8 mouse cellular contexts compared by ENCODE assay signal in the genomic region with DNA sequence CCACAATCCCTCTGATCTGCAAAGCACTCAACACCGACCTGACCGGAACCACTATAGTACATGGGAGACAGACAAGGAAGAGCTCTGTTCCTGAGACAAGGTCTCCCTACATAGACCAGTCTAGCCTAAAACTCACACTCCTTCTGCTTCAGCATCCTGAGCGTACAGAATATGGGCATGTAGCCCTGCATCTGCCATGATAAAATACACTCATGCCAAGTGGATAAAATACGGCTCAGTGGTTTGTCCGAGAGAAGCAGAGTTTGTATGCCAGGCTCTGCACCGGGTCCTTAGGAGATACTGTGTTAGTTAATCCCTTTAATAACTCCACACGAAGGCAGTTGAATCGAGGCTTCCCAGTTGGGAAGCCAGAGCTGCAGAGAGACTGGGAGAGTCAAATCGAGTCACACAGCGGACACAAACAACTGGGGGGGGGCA. TPM values are rescaled to one million over a fixed set of nuclear protein-coding genes. Genes with fewer than 3 reads are reported as not detected.
DNase-seq lines count a peak whose midpoint lies in the region; ATAC-seq and TF ChIP-seq lines count a peak whose summit lies in the region.

No protein-coding gene starts in this region.

- H3K4me2 ChIP-seq in kidney, postnatal 0 days (ENCODE audit: low read length): peak overlapping the region; percentile 49; the same call in 1 of the 2 replicates
- peak overlapping the region; percentile 42; the same call in 1 of the 2 replicates for H3K4me2 ChIP-seq in hindbrain, embryonic 15.5 days
- H3K4me2 ChIP-seq in midbrain, postnatal 0 days (ENCODE audit: low read depth, low read length, poor library complexity, severe bottlenecking): no peak overlapping the region; the same call in 1 of the 2 replicates

- H3K9me3 ChIP-seq in kidney, postnatal 0 days (replicated peaks; ENCODE audit: low read length): no peaks in the 10 kb centered on the region
- no peaks in the 10 kb centered on the region for H3K9me3 ChIP-seq in forebrain, embryonic 10.5 days
- H3K9me3 ChIP-seq in hindbrain, embryonic 15.5 days: no peaks in the 10 kb centered on the region
- no peaks in the 10 kb centered on the region for H3K9me3 ChIP-seq in midbrain, postnatal 0 days (ENCODE audit: low read length)

- H3K27ac ChIP-seq in kidney, postnatal 0 days: peak overlapping the region; percentile 85
- H3K27ac ChIP-seq in forebrain, embryonic 10.5 days: peak overlapping the region; percentile 81
- H3K27ac ChIP-seq in hindbrain, embryonic 15.5 days (replicated peaks): peak overlapping the region; percentile 67
- H3K27ac ChIP-seq in midbrain, postnatal 0 days (ENCODE audit: low read depth, low read length): peak overlapping the region; percentile 62

- intact Hi-C loops in left cerebral cortex, postnatal 14 days (cut with DNase I): no loop called here

- WGBS in kidney, postnatal 0 days: 39% methylated on average over 10 of the region's 10 CpGs
- WGBS in forebrain, embryonic 10.5 days: 34% methylated on average over 10 of the region's 10 CpGs
- 44% methylated on average over 10 of the region's 10 CpGs for WGBS in hindbrain, embryonic 15.5 days
- WGBS in midbrain, postnatal 0 days: 27% methylated on average over 10 of the region's 10 CpGs

- TF ChIP-seq CTCF in kidney, postnatal 0 days (IDR thresholded peaks at IDR 0.05; ENCODE audit: low read depth): no peak
- no peak for TF ChIP-seq CTCF in midbrain, postnatal 0 days (IDR thresholded peaks at IDR 0.05)

- no peaks in the 10 kb centered on the region for H3K27me3 ChIP-seq in kidney, postnatal 0 days (ENCODE audit: insufficient read depth, low read length)
- peaks cover 6% of the 10 kb centered on the region; the same call in 1 of the 2 replicates for H3K27me3 ChIP-seq in forebrain, embryonic 10.5 days (ENCODE audit: poor library complexity, severe bottlenecking)
- no peaks in the 10 kb centered on the region for H3K27me3 ChIP-seq in hindbrain, embryonic 15.5 days
- H3K27me3 ChIP-seq in midbrain, postnatal 0 days (ENCODE audit: insufficient read depth, low read length): no peaks in the 10 kb centered on the region

- H3K36me3 ChIP-seq in kidney, postnatal 0 days (ENCODE audit: insufficient read depth, low read length): no peaks in the 10 kb centered on the region
- H3K36me3 ChIP-seq in forebrain, embryonic 10.5 days (replicated peaks): no peaks in the 10 kb centered on the region
- H3K36me3 ChIP-seq in hindbrain, embryonic 15.5 days: no peaks in the 10 kb centered on the region
- no peaks in the 10 kb centered on the region for H3K36me3 ChIP-seq in midbrain, postnatal 0 days (ENCODE audit: insufficient read depth, low read length)

- H3K4me3 ChIP-seq in kidney, postnatal 0 days (replicated peaks; ENCODE audit: low read depth, low read length): no peak overlapping the region
- H3K4me3 ChIP-seq in forebrain, embryonic 10.5 days: peak overlapping the region; percentile 29; the same call in 1 of the 2 replicates
- H3K4me3 ChIP-seq in hindbrain, embryonic 15.5 days: no peak overlapping the region
- H3K4me3 ChIP-seq in midbrain, postnatal 0 days (ENCODE audit: low read depth, low read length): no peak overlapping the region

- H3K9ac ChIP-seq in kidney, postnatal 0 days (ENCODE audit: low read depth, low read length): peak overlapping the region; percentile 19; the same call in 1 of the 2 replicates
- H3K9ac ChIP-seq in hindbrain, embryonic 15.5 days: no peak overlapping the region
- H3K9ac ChIP-seq in midbrain, postnatal 0 days (replicated peaks; ENCODE audit: low read length, poor library complexity, severe bottlenecking): 0 out of 2 replicates have a peak overlapping the region, but pooled peaks have one; percentile 2

- no peak for DNase-seq in kidney, postnatal 0 days (ENCODE audit: low spot score)
- no peak for DNase-seq in kidney, adult 9 months
- peak; percentile 34 for DNase-seq in forebrain, embryonic 10.5 days (ENCODE audit: extremely low spot score, low spot score)
- peak; percentile 50 for DNase-seq in midbrain, postnatal 0 days (ENCODE audit: low spot score)
- no peak for DNase-seq in adrenal gland, adult (ENCODE audit: inconsistent age in 2 of 2, low spot score in 1 of 2)
- DNase-seq in left cerebral cortex, postnatal 14 days (ENCODE audit: low spot score in 2 of 2): no peak
- DNase-seq in thymus, postnatal 14 days: no peak

- peaks cover 11% of the 10 kb centered on the region; the same call in 1 of the 2 replicates for H3K4me1 ChIP-seq in kidney, postnatal 0 days (replicated peaks; ENCODE audit: insufficient read depth, low read length)
- peaks cover 53% of the 10 kb centered on the region for H3K4me1 ChIP-seq in forebrain, embryonic 10.5 days
- H3K4me1 ChIP-seq in hindbrain, embryonic 15.5 days (replicated peaks): peaks cover 21% of the 10 kb centered on the region
- H3K4me1 ChIP-seq in midbrain, postnatal 0 days (ENCODE audit: insufficient read depth, low read length): peaks cover 8% of the 10 kb centered on the region; the same call in 1 of the 2 replicates

- ATAC-seq in kidney, postnatal 0 days (replicated peaks; ENCODE audit: low FRiP score, low read depth): no peak
- no peak for ATAC-seq in hindbrain, embryonic 15.5 days (ENCODE audit: low FRiP score, low read depth)
- ATAC-seq in midbrain, postnatal 0 days (ENCODE audit: low FRiP score): no peak

RNA-seq across cellular contexts. Expression of a gene that starts 50.4 kb away (rescaled TPM):
- polyA plus RNA-seq in kidney, postnatal 0 days (2015; fragmentation: Nextera tagmentation; extraction: Ambion mirVana): 7.5 TPM in 2 replicates
- 3.8 and 4.1 TPM in 2 replicates for polyA plus RNA-seq in forebrain, embryonic 10.5 days (2016; fragmentation: Nextera tagmentation; extraction: Ambion mirVana)
- 24.6 and 27.3 TPM in 2 replicates for polyA plus RNA-seq in hindbrain, embryonic 15.5 days (2015; fragmentation: Nextera tagmentation; extraction: Ambion mirVana)
- total RNA-seq in midbrain, postnatal 0 days (2014; rRNA removed): 30.2 and 32.3 TPM in 2 replicates
- 23.1 and 23.6 TPM in 2 replicates for polyA plus RNA-seq in midbrain, postnatal 0 days (2015; fragmentation: Nextera tagmentation; extraction: Ambion mirVana)
- total RNA-seq in left cerebral cortex, postnatal 14 days (2021): 10 to 100 TPM; 26.6 to 28.1 TPM

Comparison
In these comparisons a context has a peak if more than half of its experiments do, and no peak if none do; other contexts are left out.
1. DNase-seq: peak in forebrain, embryonic 10.5 days (single experiment) and midbrain, postnatal 0 days (single experiment); none in kidney, postnatal 0 days (single experiment), kidney, adult 9 months (single experiment), adrenal gland, adult (0 of 2), left cerebral cortex, postnatal 14 days (0 of 2) and thymus, postnatal 14 days (single experiment).
2. Peak in every context shown above with its lines, with median percentiles within 50 percentile points of each other: H3K27ac ChIP-seq.